Mouse (Mus musculus): ENCODE measurements at regions not wholly inside any gene's neighbourhood (a gene's known extent, or its start where the extent isn't known, plus 50 kb on each side); places are given as distances from the start of the nearest gene placed in this dataset.
"Not testable (repeated sequence)": the region's sequence is repeated elsewhere in the genome, so short reads cannot be mapped to it uniquely, and the experiment has no call there.

DNA sequence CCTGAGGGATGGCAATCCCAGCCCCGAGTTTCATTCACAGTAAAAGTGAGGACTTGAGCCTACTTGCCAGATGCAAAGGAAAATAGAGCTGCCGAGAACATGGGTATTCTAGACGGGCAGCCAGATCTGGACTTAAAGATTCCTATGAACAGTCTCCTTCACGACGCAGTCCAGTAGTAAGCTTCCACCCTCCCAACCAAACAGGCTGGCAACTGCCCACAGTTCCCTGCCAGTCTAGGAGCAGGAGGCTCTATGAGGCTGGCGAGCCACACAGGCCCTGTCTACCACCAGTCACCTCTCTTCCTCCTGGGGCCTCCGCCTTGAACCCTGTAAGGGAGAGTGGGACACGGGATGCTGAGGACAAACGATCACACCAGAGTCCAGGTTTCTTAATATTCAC, 153.5 kb upstream of the Snrpn start:
- TF ChIP-seq CTCF (IDR thresholded peaks at IDR 0.05) = no peak
- H3K4me3 ChIP-seq = no peak overlapping the region
- DNase-seq (ENCODE audit: extremely low spot score in 1 of 2, low spot score in 2 of 2) = no peak
- H3K27ac ChIP-seq = no peak overlapping the region
- intact Hi-C loops (cut with DNase I) = no loop called here

- DNase-seq (ENCODE audit: extremely low spot score in 1 of 2, low spot score in 2 of 2) = peak; percentile 11 to 15
- intact Hi-C loops (cut with DNase I) = loop anchor here (5.0 kb wide), 1 partner anchor 237 kb away; the partner anchor contains the start of genes Gm38393 and Snurf
- H3K27ac ChIP-seq, H3K4me3 ChIP-seq: not testable (repeated sequence)
Observed at GRCm38 (mm10) chr7:60244187-60244866, 104.3 kb upstream of the Snrpn start.

GRCm38 (mm10) chr7:60243746-60244145, 103.7 kb upstream of the Snrpn start:
- peak overlapping the region; percentile 54 for H3K27ac ChIP-seq
- DNase-seq (ENCODE audit: extremely low spot score in 1 of 2, low spot score in 2 of 2) = peak; percentile 16 to 26
- H3K4me3 ChIP-seq = peak overlapping the region; percentile 56
- intact Hi-C loops (cut with DNase I) = loop anchor here (5.0 kb wide), 1 partner anchor 236 kb away; the partner anchor contains the start of genes Gm38393 and Snurf

DNA sequence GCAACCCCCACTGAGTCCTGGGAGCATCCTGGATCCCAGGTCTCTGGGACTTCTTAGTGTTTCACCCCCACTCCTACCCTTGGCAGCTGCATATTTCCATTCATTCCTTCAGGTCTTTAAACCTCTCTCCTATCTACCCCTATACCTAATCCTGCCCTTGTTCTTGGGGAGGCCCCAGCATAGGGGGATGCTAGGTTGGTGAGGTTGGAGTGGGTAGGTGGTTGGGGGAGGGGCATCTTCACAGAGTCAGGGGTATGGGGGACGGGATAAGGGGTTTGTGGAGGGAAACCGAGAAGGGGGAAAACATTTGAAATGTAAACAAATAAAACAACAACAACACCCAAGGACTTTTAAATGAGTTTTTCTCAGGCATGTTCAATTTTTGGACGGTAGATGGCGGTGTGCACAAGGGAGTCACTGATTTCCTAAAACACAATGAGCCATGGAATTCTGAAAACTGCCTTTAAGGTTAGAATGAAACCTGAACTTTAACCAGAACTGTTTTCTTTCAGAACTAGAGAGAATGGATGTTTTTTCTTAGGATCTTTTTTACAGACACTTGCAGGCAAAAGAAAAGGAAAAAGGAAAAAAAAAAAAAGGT, 98.7 kb upstream of the Snrpn start:
- peak; percentile 50 for TF ChIP-seq CTCF (IDR thresholded peaks at IDR 0.05)
- peak; percentile 14 to 15 for DNase-seq (ENCODE audit: extremely low spot score in 1 of 2, low spot score in 2 of 2)
- not testable (repeated sequence) for H3K4me3 ChIP-seq, H3K27ac ChIP-seq
- intact Hi-C loops (cut with DNase I) = loop anchor here (10.0 kb wide), 1 partner anchor 486 kb away; no protein-coding TSS in a partner anchor

DNA sequence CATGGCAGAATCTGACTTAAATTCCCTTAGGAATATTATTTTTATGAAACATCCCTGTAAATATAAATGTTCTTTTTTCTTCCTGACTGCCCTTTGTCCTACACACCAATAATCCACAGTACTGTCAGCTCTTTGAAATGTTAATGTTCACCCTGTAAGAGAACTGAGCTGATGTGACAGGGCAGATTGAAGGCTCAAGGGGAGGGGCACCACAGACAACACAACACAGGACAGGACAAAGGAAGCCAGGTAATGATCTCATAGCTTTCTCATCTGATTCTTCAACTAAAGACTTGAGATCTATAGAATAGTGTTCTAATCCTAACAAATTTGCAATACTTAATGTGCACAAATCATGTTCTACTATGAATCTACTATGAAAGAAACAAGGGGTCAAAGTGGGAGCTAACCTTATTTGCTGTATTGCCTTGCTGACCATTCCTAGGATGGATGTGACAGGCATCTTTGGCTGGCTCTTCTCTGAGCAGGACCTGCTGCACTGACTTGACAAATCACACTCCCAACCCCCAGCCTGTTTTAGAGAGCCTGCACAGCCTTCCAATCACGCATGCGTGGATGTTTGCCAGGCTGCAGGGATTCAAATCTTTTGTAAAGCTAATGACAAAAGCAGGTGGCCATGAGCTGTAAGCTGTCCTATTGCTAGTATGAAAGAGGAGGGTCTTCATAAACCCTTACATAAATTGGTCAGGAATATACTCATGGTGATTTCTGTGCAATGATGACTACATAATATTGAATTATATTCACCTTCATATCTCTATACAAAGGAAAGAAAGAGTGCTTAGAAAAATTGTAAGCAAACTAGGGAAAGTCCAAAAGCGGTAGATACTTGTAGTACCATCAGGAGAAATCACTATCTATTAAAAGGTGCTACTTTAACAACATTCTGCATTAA, 76.6 kb upstream of the Snrpn start:
- DNase-seq (ENCODE audit: extremely low spot score in 1 of 2, low spot score in 2 of 2) = peak; percentile 16 to 43
- H3K4me3 ChIP-seq; intact Hi-C loops (cut with DNase I); H3K27ac ChIP-seq: not testable (repeated sequence)
